Mouse (Mus musculus): ENCODE data around the gene Lamc1. TPM values are rescaled to one million over a fixed set of nuclear protein-coding genes. Genes with fewer than 3 reads are reported as not detected.

The Lamc1 gene
- polyA plus RNA-seq, 1 experiment from 2014 or later: 73.8 TPM

- Histone ChIP-seq H3K9ac (ENCODE audit: low read length) (no peak overlapping the region), H3K4me1 (ENCODE audit: control insufficient read depth, insufficient read depth, low read length) (peaks cover 75% of the 10 kb centered on the region), H3K36me3 (ENCODE audit: control insufficient read depth, insufficient read depth) (no peaks in the 10 kb centered on the region), H3K4me3 (ENCODE audit: low read length) (no peak overlapping the region), H3K4me2 (ENCODE audit: low read depth, low read length) (no peak overlapping the region), H3K27ac (ENCODE audit: low read length) (peak overlapping the region; percentile 75), H3K9me3 (replicated peaks; ENCODE audit: control insufficient read depth, low read length) (no peaks in the 10 kb centered on the region), H3K27me3 (ENCODE audit: control insufficient read depth, insufficient read depth, low read length) (no peaks in the 10 kb centered on the region)
- WGBS: 35% methylated on average over 7 of the region's 7 CpGs
- ATAC-seq (replicated peaks; ENCODE audit: extremely low read depth, insufficient read depth, low FRiP score): no peak
Measured at GRCm38 (mm10) chr1:153268306-153268705, 64.3 kb downstream of the Lamc1 start.

DNA sequence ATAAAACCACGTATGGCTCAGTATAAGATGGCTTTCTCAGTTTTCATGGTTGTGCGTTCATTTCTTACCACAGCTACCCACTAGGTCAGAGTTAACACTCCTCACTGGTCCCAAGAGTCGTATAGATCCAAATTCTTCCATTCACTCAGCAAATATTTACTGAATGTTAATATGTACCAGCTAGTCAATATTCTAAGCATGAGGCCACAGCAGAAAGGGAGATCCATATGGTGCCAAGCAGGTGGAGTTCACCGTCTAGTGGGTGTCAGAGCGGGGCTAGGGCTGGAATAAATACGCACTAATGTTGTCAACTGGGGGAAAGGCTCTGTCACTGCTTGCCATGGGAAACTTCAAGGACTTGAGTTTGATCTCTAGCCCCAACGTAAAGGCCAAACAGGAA lies 64.9 kb downstream of the Lamc1 start:
- ATAC-seq (replicated peaks; ENCODE audit: extremely low read depth, insufficient read depth, low FRiP score): no peak
- Histone ChIP-seq H3K9me3 (replicated peaks; ENCODE audit: control insufficient read depth, low read length) (no peaks in the 10 kb centered on the region), H3K4me1 (ENCODE audit: control insufficient read depth, insufficient read depth, low read length) (peaks cover 73% of the 10 kb centered on the region), H3K36me3 (ENCODE audit: control insufficient read depth, insufficient read depth) (no peaks in the 10 kb centered on the region), H3K9ac (ENCODE audit: low read length) (no peak overlapping the region), H3K27ac (ENCODE audit: low read length) (peak overlapping the region; percentile 75), H3K27me3 (ENCODE audit: control insufficient read depth, insufficient read depth, low read length) (no peaks in the 10 kb centered on the region), H3K4me2 (ENCODE audit: low read depth, low read length) (no peak overlapping the region), H3K4me3 (ENCODE audit: low read length) (no peak overlapping the region)
- WGBS: 85% methylated on average over 7 of the region's 7 CpGs

GRCm38 (mm10) chr1:153266891-153267290 lies 65.7 kb downstream of the Lamc1 start:
- Histone ChIP-seq H3K9me3 (replicated peaks; ENCODE audit: control insufficient read depth, low read length) (no peaks in the 10 kb centered on the region), H3K4me1 (ENCODE audit: control insufficient read depth, insufficient read depth, low read length) (peaks cover 70% of the 10 kb centered on the region), H3K36me3 (ENCODE audit: control insufficient read depth, insufficient read depth) (peaks cover 1% of the 10 kb centered on the region), H3K27me3 (ENCODE audit: control insufficient read depth, insufficient read depth, low read length) (no peaks in the 10 kb centered on the region), H3K9ac (ENCODE audit: low read length) (peak overlapping the region; percentile 6; the same call in 1 of the 2 replicates), H3K4me3 (ENCODE audit: low read length) (no peak overlapping the region), H3K27ac (ENCODE audit: low read length) (peak overlapping the region; percentile 75), H3K4me2 (ENCODE audit: low read depth, low read length) (no peak overlapping the region)
- WGBS: 39% methylated on average over 5 of the region's 5 CpGs
- ATAC-seq (replicated peaks; ENCODE audit: extremely low read depth, insufficient read depth, low FRiP score): no peak

DNA sequence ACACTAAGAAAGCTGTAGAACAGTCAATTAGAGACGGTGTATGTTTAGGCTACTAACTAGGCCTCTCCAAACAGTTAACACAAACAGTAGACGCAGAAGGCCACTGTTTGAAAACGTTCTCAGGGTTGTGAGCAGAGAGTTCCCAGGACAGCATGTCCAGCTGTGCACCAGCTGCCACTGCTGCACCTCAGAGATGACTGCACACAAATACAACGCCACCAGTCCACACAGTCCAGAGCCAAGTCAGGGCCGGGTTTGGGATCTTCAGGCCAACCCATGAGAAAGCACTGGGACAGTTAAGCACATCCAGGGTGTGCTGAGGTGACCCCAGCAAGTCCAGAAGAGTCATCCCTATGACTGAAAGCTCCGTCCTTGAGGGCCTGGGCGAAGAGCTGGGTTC lies 67.0 kb downstream of the Lamc1 start:
- peak overlapping the region; percentile 38; the same call in 1 of the 2 replicates for H3K9ac ChIP-seq (ENCODE audit: low read length)
- H3K36me3 ChIP-seq (ENCODE audit: control insufficient read depth, insufficient read depth): peaks cover 5% of the 10 kb centered on the region
- H3K9me3 ChIP-seq (replicated peaks; ENCODE audit: control insufficient read depth, low read length): no peaks in the 10 kb centered on the region
- H3K4me1 ChIP-seq (ENCODE audit: control insufficient read depth, insufficient read depth, low read length): peaks cover 66% of the 10 kb centered on the region
- peak overlapping the region; percentile 79 for H3K27ac ChIP-seq (ENCODE audit: low read length)
- 0 out of 2 replicates have a peak overlapping the region, but pooled peaks have one; percentile 4 for H3K4me2 ChIP-seq (ENCODE audit: low read depth, low read length)
- ATAC-seq (replicated peaks; ENCODE audit: extremely low read depth, insufficient read depth, low FRiP score): no peak
- no peaks in the 10 kb centered on the region for H3K27me3 ChIP-seq (ENCODE audit: control insufficient read depth, insufficient read depth, low read length)
- no peak overlapping the region for H3K4me3 ChIP-seq (ENCODE audit: low read length)
- WGBS: 59% methylated on average over 7 of the region's 7 CpGs

- Histone ChIP-seq H3K9ac (ENCODE audit: low read length) (peak overlapping the region; percentile 42), H3K4me2 (ENCODE audit: low read depth, low read length) (peak overlapping the region; percentile 4; the same call in 1 of the 2 replicates), H3K27ac (ENCODE audit: low read length) (peak overlapping the region; percentile 79), H3K4me1 (ENCODE audit: control insufficient read depth, insufficient read depth, low read length) (peaks cover 66% of the 10 kb centered on the region), H3K4me3 (ENCODE audit: low read length) (no peak overlapping the region), H3K9me3 (replicated peaks; ENCODE audit: control insufficient read depth, low read length) (no peaks in the 10 kb centered on the region), H3K36me3 (ENCODE audit: control insufficient read depth, insufficient read depth) (peaks cover 5% of the 10 kb centered on the region), H3K27me3 (ENCODE audit: control insufficient read depth, insufficient read depth, low read length) (no peaks in the 10 kb centered on the region)
- 25% methylated on average over 7 of the region's 7 CpGs for WGBS
- peak; percentile 49 for ATAC-seq (replicated peaks; ENCODE audit: extremely low read depth, insufficient read depth, low FRiP score)
Measured at GRCm38 (mm10) chr1:153265066-153265465, 67.5 kb downstream of the Lamc1 start.

- H3K4me2 ChIP-seq (ENCODE audit: low read depth, low read length): no peak overlapping the region
- peaks cover 14% of the 10 kb centered on the region for H3K36me3 ChIP-seq (ENCODE audit: control insufficient read depth, insufficient read depth)
- WGBS: 63% methylated on average over 5 of the region's 5 CpGs
- no peak overlapping the region for H3K4me3 ChIP-seq (ENCODE audit: low read length)
- H3K9me3 ChIP-seq (replicated peaks; ENCODE audit: control insufficient read depth, low read length): no peaks in the 10 kb centered on the region
- no peak overlapping the region for H3K27ac ChIP-seq (ENCODE audit: low read length)
- peaks cover 23% of the 10 kb centered on the region for H3K4me1 ChIP-seq (ENCODE audit: control insufficient read depth, insufficient read depth, low read length)
- no peaks in the 10 kb centered on the region for H3K27me3 ChIP-seq (ENCODE audit: control insufficient read depth, insufficient read depth, low read length)
- H3K9ac ChIP-seq (ENCODE audit: low read length): no peak overlapping the region
- ATAC-seq (replicated peaks; ENCODE audit: extremely low read depth, insufficient read depth, low FRiP score): no peak
Measured at GRCm38 (mm10) chr1:153259752-153260300, 72.8 kb downstream of the Lamc1 start.

DNA sequence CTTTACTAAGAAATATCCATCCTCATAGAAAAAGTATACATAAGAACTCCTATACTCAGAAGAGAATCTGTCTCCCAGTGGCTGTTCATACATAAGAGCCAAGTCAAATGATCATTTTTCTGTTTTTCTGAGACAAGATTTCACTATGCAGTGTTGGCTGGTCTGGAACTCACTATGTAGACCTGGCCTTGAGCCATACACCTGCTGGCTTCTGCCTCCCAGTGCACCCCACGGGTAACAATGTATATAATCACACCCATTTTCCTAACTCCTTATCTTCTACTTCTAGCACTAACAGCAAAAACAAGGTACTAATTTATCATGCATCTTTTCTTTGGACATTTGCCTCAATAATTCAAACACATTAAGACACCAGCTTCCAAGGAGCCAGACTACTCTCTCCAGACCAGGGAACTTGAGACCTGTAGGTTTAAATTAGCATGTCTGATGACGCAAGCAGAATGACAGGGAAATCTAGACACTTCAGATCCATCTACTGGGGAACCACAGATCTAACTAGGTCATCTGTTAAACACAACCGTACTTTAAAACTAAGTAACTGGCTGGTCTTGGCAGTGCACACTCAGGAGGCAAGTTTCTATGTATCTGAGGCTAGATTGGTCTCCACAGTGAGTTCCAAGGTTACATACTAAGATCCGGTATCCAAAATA lies 79.9 kb downstream of the Lamc1 start:
- Histone ChIP-seq H3K4me3 (ENCODE audit: low read length) (no peak overlapping the region), H3K4me1 (ENCODE audit: control insufficient read depth, insufficient read depth, low read length) (no peaks in the 10 kb centered on the region), H3K27me3 (ENCODE audit: control insufficient read depth, insufficient read depth, low read length) (no peaks in the 10 kb centered on the region), H3K9ac (ENCODE audit: low read length) (no peak overlapping the region), H3K4me2 (ENCODE audit: low read depth, low read length) (no peak overlapping the region), H3K9me3 (replicated peaks; ENCODE audit: control insufficient read depth, low read length) (peaks cover 6% of the 10 kb centered on the region; the same call in 1 of the 2 replicates), H3K36me3 (ENCODE audit: control insufficient read depth, insufficient read depth) (peaks cover 54% of the 10 kb centered on the region), H3K27ac (ENCODE audit: low read length) (no peak overlapping the region)
- no peak; the same call in 1 of the 2 replicates for ATAC-seq (replicated peaks; ENCODE audit: extremely low read depth, insufficient read depth, low FRiP score)
- WGBS: 65% methylated on average over 4 of the region's 4 CpGs

- H3K9ac ChIP-seq (ENCODE audit: low read length): no peak overlapping the region
- H3K4me2 ChIP-seq (ENCODE audit: low read depth, low read length): no peak overlapping the region
- 90% methylated on average over 12 of the region's 12 CpGs for WGBS
- no peak overlapping the region for H3K4me3 ChIP-seq (ENCODE audit: low read length)
- H3K36me3 ChIP-seq (ENCODE audit: control insufficient read depth, insufficient read depth): peaks cover 59% of the 10 kb centered on the region
- H3K27me3 ChIP-seq (ENCODE audit: control insufficient read depth, insufficient read depth, low read length): no peaks in the 10 kb centered on the region
- peaks cover 6% of the 10 kb centered on the region; the same call in 1 of the 2 replicates for H3K9me3 ChIP-seq (replicated peaks; ENCODE audit: control insufficient read depth, low read length)
- H3K4me1 ChIP-seq (ENCODE audit: control insufficient read depth, insufficient read depth, low read length): no peaks in the 10 kb centered on the region
- ATAC-seq (replicated peaks; ENCODE audit: extremely low read depth, insufficient read depth, low FRiP score): no peak
- H3K27ac ChIP-seq (ENCODE audit: low read length): no peak overlapping the region
Measured at GRCm38 (mm10) chr1:153251590-153252206, 80.9 kb downstream of the Lamc1 start.

DNA sequence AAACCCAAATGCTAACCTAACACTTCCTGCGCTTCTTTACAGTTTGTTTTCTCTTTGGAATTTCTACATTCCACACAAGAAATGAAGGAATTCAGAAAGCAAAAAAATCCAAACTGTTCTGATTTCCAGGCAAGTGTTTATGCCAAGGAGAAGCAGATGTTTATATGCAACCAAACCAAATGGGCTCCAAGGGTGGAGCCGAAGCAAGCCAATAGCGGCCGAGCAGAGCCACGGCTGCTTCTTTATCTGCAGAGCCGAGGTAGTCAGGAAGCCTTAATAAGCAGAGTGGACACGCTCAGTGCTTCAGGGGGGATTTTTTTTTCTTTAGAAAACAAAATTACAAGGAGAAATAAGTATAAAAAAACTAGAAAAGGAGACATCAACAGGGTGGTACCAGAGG lies 91.2 kb downstream of the Lamc1 start:
- WGBS: 74% methylated on average over 7 of the region's 7 CpGs

More for the DNA sequence above, 91.2 kb downstream of the Lamc1 start:
- Histone ChIP-seq H3K4me2 (ENCODE audit: low read depth, low read length) (no peak overlapping the region), H3K9me3 (replicated peaks; ENCODE audit: control insufficient read depth, low read length) (no peaks in the 10 kb centered on the region), H3K27me3 (ENCODE audit: control insufficient read depth, insufficient read depth, low read length) (no peaks in the 10 kb centered on the region), H3K4me3 (ENCODE audit: low read length) (no peak overlapping the region), H3K27ac (ENCODE audit: low read length) (no peak overlapping the region), H3K9ac (ENCODE audit: low read length) (no peak overlapping the region), H3K36me3 (ENCODE audit: control insufficient read depth, insufficient read depth) (peaks cover 68% of the 10 kb centered on the region), H3K4me1 (ENCODE audit: control insufficient read depth, insufficient read depth, low read length) (no peaks in the 10 kb centered on the region)
- ATAC-seq (replicated peaks; ENCODE audit: extremely low read depth, insufficient read depth, low FRiP score): no peak
